Mouse (Mus musculus): ENCODE results near the gene Opalin. TPM values are rescaled to one million over a fixed set of nuclear protein-coding genes. Genes with fewer than 3 reads are reported as not detected.

The Opalin gene
- polyA plus RNA-seq, 1 experiment from 2014 or later: not detected

DNA sequence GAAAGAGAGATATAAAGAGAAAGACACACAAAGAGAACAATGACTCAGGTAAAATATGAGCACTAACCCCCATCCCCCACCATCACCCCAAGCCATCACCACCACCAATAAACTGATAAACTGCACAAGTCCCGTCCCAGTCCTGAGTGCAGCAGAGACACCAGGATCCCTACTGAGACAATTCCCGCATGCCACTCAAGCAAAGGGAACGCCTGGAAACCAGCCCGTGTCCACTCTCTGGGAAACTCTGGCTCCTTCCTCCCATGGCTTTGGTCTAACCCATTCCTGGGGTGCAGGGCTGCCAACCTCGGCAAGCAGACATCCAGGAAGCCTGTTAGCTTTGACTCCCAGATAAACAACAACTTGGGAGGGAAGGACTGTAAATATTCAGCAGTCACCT lies 33.1 kb upstream of the Opalin start:
- no peak for DNase-seq (ENCODE audit: low spot score)
- ATAC-seq (replicated peaks; ENCODE audit: insufficient number of reproducible peaks, low FRiP score, low TSS enrichment, low read depth): no peak
- no peaks in the 10 kb centered on the region for H3K27me3 ChIP-seq (ENCODE audit: control insufficient read depth, insufficient read depth, low read length)
- H3K4me1 ChIP-seq (ENCODE audit: control insufficient read depth, insufficient read depth, low read length): no peaks in the 10 kb centered on the region; the same call in 1 of the 2 replicates
- no peaks in the 10 kb centered on the region for H3K9me3 ChIP-seq (replicated peaks; ENCODE audit: control insufficient read depth, low read length)
- no peak overlapping the region; the same call in 1 of the 2 replicates for H3K4me2 ChIP-seq (ENCODE audit: low read depth, low read length)
- H3K36me3 ChIP-seq (replicated peaks; ENCODE audit: control insufficient read depth, insufficient read depth, low read depth, low read length): no peaks in the 10 kb centered on the region
- H3K27ac ChIP-seq (replicated peaks; ENCODE audit: low read depth, low read length): no peak overlapping the region
- H3K9ac ChIP-seq (replicated peaks; ENCODE audit: low read length): no peak overlapping the region
- 61% methylated on average over 5 of the region's 5 CpGs for WGBS
- H3K4me3 ChIP-seq (ENCODE audit: low read depth, low read length): no peak overlapping the region

DNA sequence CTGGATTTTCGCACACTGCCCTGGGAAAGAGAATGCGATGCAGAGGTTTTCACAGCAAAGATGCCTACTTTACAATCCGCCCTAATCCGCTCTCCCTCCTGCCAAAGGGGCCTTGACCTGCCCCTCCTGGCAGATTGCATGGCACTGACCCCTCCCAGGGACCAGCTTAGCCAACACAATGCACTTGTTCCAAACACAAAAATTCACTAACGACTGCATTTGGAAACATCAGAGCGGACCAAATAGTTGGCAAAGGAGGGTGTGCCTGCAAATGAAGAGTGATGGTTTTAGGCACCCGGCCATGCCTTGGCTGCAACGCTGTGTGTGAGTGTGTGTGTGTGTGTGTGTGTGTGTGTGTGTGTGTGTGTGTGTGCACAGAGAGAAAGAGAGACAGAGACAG lies 32.6 kb upstream of the Opalin start:
- Histone ChIP-seq H3K4me1 (ENCODE audit: control insufficient read depth, insufficient read depth, low read length) (no peaks in the 10 kb centered on the region; the same call in 1 of the 2 replicates), H3K27ac (replicated peaks; ENCODE audit: low read depth, low read length) (no peak overlapping the region), H3K4me2 (ENCODE audit: low read depth, low read length) (no peak overlapping the region), H3K27me3 (ENCODE audit: control insufficient read depth, insufficient read depth, low read length) (no peaks in the 10 kb centered on the region), H3K36me3 (replicated peaks; ENCODE audit: control insufficient read depth, insufficient read depth, low read depth, low read length) (no peaks in the 10 kb centered on the region), H3K9me3 (replicated peaks; ENCODE audit: control insufficient read depth, low read length) (no peaks in the 10 kb centered on the region), H3K9ac (replicated peaks; ENCODE audit: low read length) (no peak overlapping the region), H3K4me3 (ENCODE audit: low read depth, low read length) (no peak overlapping the region)
- ATAC-seq (replicated peaks; ENCODE audit: insufficient number of reproducible peaks, low FRiP score, low TSS enrichment, low read depth) (no peak), DNase-seq (ENCODE audit: low spot score) (no peak)
- 83% methylated on average over 8 of the region's 8 CpGs for WGBS

DNA sequence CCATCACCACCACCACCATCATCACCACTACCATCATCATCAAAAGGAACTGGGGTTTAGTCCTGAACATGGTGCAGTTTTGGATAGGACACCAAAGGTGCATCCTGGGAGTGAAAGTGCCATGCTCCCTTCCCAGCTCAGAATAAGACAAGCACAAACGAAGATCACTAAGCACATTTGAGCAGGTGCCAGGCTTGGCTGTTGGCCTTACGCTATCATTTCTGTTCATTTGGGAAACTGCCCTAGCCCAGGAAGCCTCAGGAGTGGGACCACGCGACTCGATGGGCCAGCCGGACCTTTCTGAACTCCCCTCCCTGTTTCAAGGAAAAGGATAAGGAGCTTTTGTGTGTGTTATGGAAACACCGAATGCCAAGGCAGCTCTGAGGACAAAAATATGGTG lies 31.8 kb upstream of the Opalin start:
- Histone ChIP-seq H3K4me1 (ENCODE audit: control insufficient read depth, insufficient read depth, low read length) (no peaks in the 10 kb centered on the region; the same call in 1 of the 2 replicates), H3K9ac (replicated peaks; ENCODE audit: low read length) (no peak overlapping the region), H3K36me3 (replicated peaks; ENCODE audit: control insufficient read depth, insufficient read depth, low read depth, low read length) (no peaks in the 10 kb centered on the region), H3K4me2 (ENCODE audit: low read depth, low read length) (no peak overlapping the region), H3K27me3 (ENCODE audit: control insufficient read depth, insufficient read depth, low read length) (no peaks in the 10 kb centered on the region), H3K4me3 (ENCODE audit: low read depth, low read length) (no peak overlapping the region), H3K27ac (replicated peaks; ENCODE audit: low read depth, low read length) (no peak overlapping the region), H3K9me3 (replicated peaks; ENCODE audit: control insufficient read depth, low read length) (no peaks in the 10 kb centered on the region)
- DNase-seq (ENCODE audit: low spot score) (no peak), ATAC-seq (replicated peaks; ENCODE audit: insufficient number of reproducible peaks, low FRiP score, low TSS enrichment, low read depth) (no peak)
- 93% methylated on average over 7 of the region's 7 CpGs for WGBS

DNA sequence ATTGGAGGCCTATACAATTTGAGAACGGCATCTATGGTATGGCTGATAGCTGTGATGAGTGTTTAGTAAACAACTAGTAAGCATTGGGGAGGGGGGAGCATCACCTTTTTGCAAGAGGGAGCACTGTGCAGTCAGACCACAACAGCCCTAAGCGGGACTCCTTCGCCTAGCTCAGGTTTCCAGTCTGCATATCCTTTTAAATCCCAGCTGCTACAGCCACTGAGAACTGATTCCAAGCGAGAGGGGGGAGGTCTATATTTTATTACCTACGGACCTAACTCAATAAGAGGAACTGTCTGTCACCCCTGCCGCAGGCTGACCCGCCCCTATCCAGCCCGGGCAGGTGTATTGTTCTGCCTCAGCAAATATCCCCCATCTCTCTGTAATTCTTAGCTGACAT lies 30.6 kb upstream of the Opalin start:
- H3K27me3 ChIP-seq (ENCODE audit: control insufficient read depth, insufficient read depth, low read length): no peaks in the 10 kb centered on the region
- H3K4me3 ChIP-seq (ENCODE audit: low read depth, low read length): no peak overlapping the region
- no peak overlapping the region for H3K9ac ChIP-seq (replicated peaks; ENCODE audit: low read length)
- no peak overlapping the region for H3K4me2 ChIP-seq (ENCODE audit: low read depth, low read length)
- WGBS: 64% methylated on average over 8 of the region's 8 CpGs
- no peak overlapping the region for H3K27ac ChIP-seq (replicated peaks; ENCODE audit: low read depth, low read length)
- H3K4me1 ChIP-seq (ENCODE audit: control insufficient read depth, insufficient read depth, low read length): no peaks in the 10 kb centered on the region
- DNase-seq (ENCODE audit: low spot score) (no peak), ATAC-seq (replicated peaks; ENCODE audit: insufficient number of reproducible peaks, low FRiP score, low TSS enrichment, low read depth) (0 out of 2 replicates have a peak, but pooled peaks have one; percentile 22)
- H3K9me3 ChIP-seq (replicated peaks; ENCODE audit: control insufficient read depth, low read length): no peaks in the 10 kb centered on the region
- no peaks in the 10 kb centered on the region for H3K36me3 ChIP-seq (replicated peaks; ENCODE audit: control insufficient read depth, insufficient read depth, low read depth, low read length)

DNA sequence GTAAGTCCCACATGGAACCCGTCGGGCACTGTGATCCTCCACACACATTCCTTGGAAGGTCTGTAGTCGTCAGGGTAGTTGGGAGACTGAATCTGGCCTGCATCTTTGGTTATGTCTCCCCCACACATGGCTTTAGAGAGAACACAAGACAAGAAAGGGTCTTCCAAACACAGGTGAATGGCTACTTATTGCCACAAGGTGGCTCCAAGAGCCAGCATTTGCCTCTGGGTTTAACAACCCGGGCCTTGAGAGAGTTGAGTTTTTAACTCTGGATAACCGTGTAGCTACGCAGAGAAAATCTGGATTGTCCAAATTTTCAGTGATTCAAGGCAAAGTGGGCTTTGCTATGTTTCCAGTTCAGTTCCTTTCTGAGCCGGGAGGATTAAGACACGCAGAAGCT lies 28.0 kb upstream of the Opalin start:
- Histone ChIP-seq H3K4me2 (ENCODE audit: low read depth, low read length) (no peak overlapping the region), H3K4me3 (ENCODE audit: low read depth, low read length) (no peak overlapping the region), H3K4me1 (ENCODE audit: control insufficient read depth, insufficient read depth, low read length) (no peaks in the 10 kb centered on the region), H3K27ac (replicated peaks; ENCODE audit: low read depth, low read length) (no peak overlapping the region), H3K36me3 (replicated peaks; ENCODE audit: control insufficient read depth, insufficient read depth, low read depth, low read length) (no peaks in the 10 kb centered on the region), H3K9me3 (replicated peaks; ENCODE audit: control insufficient read depth, low read length) (no peaks in the 10 kb centered on the region), H3K9ac (replicated peaks; ENCODE audit: low read length) (no peak overlapping the region), H3K27me3 (ENCODE audit: control insufficient read depth, insufficient read depth, low read length) (no peaks in the 10 kb centered on the region)
- DNase-seq (ENCODE audit: low spot score) (peak; percentile 70), ATAC-seq (replicated peaks; ENCODE audit: insufficient number of reproducible peaks, low FRiP score, low TSS enrichment, low read depth) (no peak)
- 50% methylated on average over 8 of the region's 8 CpGs for WGBS

DNA sequence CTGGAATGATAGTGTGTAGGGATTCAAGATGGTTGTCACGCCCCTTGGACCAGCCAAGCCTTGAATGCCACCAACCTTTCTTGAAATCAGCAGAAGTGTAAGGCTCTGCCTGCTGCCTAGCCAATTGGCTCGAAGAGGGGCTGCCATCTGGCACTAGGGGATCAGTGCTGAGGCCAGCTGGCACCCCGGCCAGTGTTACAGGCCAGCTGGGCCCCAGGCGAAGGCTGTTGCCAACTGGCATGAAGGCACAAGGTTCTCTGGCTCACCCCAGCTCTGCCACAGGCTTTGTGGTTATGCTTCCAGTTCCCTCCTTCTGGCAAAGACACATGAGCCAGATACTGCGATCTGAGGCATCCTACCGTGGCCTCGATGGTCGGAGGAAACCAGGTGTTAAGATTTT lies 24.5 kb upstream of the Opalin start:
- H3K9me3 ChIP-seq (replicated peaks; ENCODE audit: control insufficient read depth, low read length): no peaks in the 10 kb centered on the region
- H3K4me3 ChIP-seq (ENCODE audit: low read depth, low read length): no peak overlapping the region
- no peaks in the 10 kb centered on the region for H3K36me3 ChIP-seq (replicated peaks; ENCODE audit: control insufficient read depth, insufficient read depth, low read depth, low read length)
- no peak overlapping the region for H3K4me2 ChIP-seq (ENCODE audit: low read depth, low read length)
- no peak overlapping the region for H3K9ac ChIP-seq (replicated peaks; ENCODE audit: low read length)
- no peak for DNase-seq (ENCODE audit: low spot score)
- ATAC-seq (replicated peaks; ENCODE audit: insufficient number of reproducible peaks, low FRiP score, low TSS enrichment, low read depth): no peak
- no peaks in the 10 kb centered on the region for H3K4me1 ChIP-seq (ENCODE audit: control insufficient read depth, insufficient read depth, low read length)
- 88% methylated on average over 8 of the region's 8 CpGs for WGBS
- H3K27me3 ChIP-seq (ENCODE audit: control insufficient read depth, insufficient read depth, low read length): no peaks in the 10 kb centered on the region
- no peak overlapping the region for H3K27ac ChIP-seq (replicated peaks; ENCODE audit: low read depth, low read length)

DNA sequence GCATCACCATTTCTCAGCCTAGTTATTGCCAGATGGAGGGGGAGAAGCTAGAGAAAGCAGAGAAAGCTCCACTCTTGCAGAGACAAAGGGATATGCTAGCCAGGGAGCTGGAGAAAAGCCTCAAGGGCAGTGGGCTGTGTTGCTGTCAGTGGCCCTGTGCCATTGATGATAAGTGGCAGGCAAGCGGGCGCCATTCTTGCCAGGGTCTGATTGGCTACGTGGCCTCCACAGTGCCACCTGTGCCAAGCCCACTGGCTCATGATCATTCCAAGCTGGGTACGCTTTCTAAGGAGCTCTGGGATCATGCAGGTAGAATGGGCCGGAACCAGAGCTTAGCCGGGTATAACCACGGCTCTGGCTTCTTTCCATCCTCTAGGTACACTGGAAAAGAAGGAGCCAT lies 23.9 kb upstream of the Opalin start:
- no peak for DNase-seq (ENCODE audit: low spot score)
- no peak overlapping the region for H3K9ac ChIP-seq (replicated peaks; ENCODE audit: low read length)
- no peak for ATAC-seq (replicated peaks; ENCODE audit: insufficient number of reproducible peaks, low FRiP score, low TSS enrichment, low read depth)
- H3K4me1 ChIP-seq (ENCODE audit: control insufficient read depth, insufficient read depth, low read length): no peaks in the 10 kb centered on the region
- H3K9me3 ChIP-seq (replicated peaks; ENCODE audit: control insufficient read depth, low read length): no peaks in the 10 kb centered on the region
- no peak overlapping the region for H3K4me2 ChIP-seq (ENCODE audit: low read depth, low read length)
- H3K36me3 ChIP-seq (replicated peaks; ENCODE audit: control insufficient read depth, insufficient read depth, low read depth, low read length): no peaks in the 10 kb centered on the region
- 84% methylated on average over 7 of the region's 7 CpGs for WGBS
- no peaks in the 10 kb centered on the region for H3K27me3 ChIP-seq (ENCODE audit: control insufficient read depth, insufficient read depth, low read length)
- H3K4me3 ChIP-seq (ENCODE audit: low read depth, low read length): no peak overlapping the region
- no peak overlapping the region for H3K27ac ChIP-seq (replicated peaks; ENCODE audit: low read depth, low read length)

DNA sequence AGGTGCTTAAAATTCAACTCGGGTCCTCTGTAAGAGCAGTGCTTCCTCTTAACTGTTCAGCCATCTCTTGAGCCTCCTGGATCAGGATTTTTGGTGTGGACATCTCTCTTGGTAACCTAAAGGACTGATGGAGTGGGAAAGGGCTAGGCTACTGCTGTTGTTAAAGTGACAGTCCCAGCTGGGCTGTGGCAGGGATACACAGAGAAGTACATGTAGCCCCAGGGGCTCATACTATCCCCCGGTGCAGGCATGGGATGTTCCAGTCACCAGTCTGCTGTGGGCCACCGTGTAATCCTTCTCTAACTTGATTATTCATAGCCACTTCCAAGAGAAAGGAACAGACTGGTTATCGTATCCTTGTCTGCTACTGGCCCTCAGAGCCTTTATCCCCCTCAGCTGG lies 20.1 kb upstream of the Opalin start:
- 61% methylated on average over 4 of the region's 4 CpGs for WGBS
- no peak overlapping the region for H3K9ac ChIP-seq (replicated peaks; ENCODE audit: low read length)
- no peaks in the 10 kb centered on the region for H3K9me3 ChIP-seq (replicated peaks; ENCODE audit: control insufficient read depth, low read length)
- H3K4me1 ChIP-seq (ENCODE audit: control insufficient read depth, insufficient read depth, low read length): no peaks in the 10 kb centered on the region
- H3K36me3 ChIP-seq (replicated peaks; ENCODE audit: control insufficient read depth, insufficient read depth, low read depth, low read length): no peaks in the 10 kb centered on the region
- ATAC-seq (replicated peaks; ENCODE audit: insufficient number of reproducible peaks, low FRiP score, low TSS enrichment, low read depth): no peak
- no peaks in the 10 kb centered on the region for H3K27me3 ChIP-seq (ENCODE audit: control insufficient read depth, insufficient read depth, low read length)
- no peak overlapping the region for H3K4me3 ChIP-seq (ENCODE audit: low read depth, low read length)
- no peak for DNase-seq (ENCODE audit: low spot score)
- H3K27ac ChIP-seq (replicated peaks; ENCODE audit: low read depth, low read length): no peak overlapping the region
- no peak overlapping the region for H3K4me2 ChIP-seq (ENCODE audit: low read depth, low read length)
